Mouse (Mus musculus) limb, embryonic 10.5 days (tissue): ENCODE measurements around the gene Asap3. TPM values are rescaled to one million over a fixed set of nuclear protein-coding genes. Genes with fewer than 3 reads are reported as not detected.
A peak's percentile ranks its signal among the peaks of the same experiment; 100 is the strongest.

ENCODE experiments used
- DNase-seq: peaks from one replicate; pipeline ENCODE4 v3.0.0-alpha.2; 2017; ENCODE audit warnings: low spot score
- H3K27ac ChIP-seq: fragments of 300-500 bp; sonication (generic); 2 replicates; pipeline ENCODE4 v1.5.1; 2016; ENCODE audit warnings: mild to moderate bottlenecking
- H3K27me3 ChIP-seq: fragments of 300-500 bp; sonication (generic); 2 replicates; pipeline ENCODE4 v1.6.1; 2016; ENCODE audit warnings: low read depth, mild to moderate bottlenecking; ENCODE audit not compliant: poor library complexity, severe bottlenecking
- H3K36me3 ChIP-seq: fragments of 300-500 bp; sonication (generic); 2 replicates; pipeline ENCODE4 v1.6.1; 2016; ENCODE audit warnings: mild to moderate bottlenecking, moderate library complexity
- H3K4me1 ChIP-seq: fragments of 300-500 bp; sonication (generic); 2 replicates; pipeline ENCODE4 v1.6.1; 2016
- H3K4me3 ChIP-seq: fragments of 300-500 bp; sonication (generic); 2 replicates; pipeline ENCODE4 v1.5.1; 2016; ENCODE audit warnings: mild to moderate bottlenecking, moderate library complexity
- H3K9me3 ChIP-seq: fragments of 300-500 bp; sonication (generic); replicated peaks from 2 replicates; pipeline ENCODE4 v1.6.1; 2016; ENCODE audit warnings: mild to moderate bottlenecking
- WGBS: fragments of 180-500 bp; shearing (Covaris S2); methylation state at CpG from one replicate; pipeline ENCODE4 v1.1.7; 2016; 5-methylcytosine and 5-hydroxymethylcytosine counted together
- polyA plus RNA-seq: library from polyadenylated mRNA; unstranded; fragments of >200 nt; fragmentation: Nextera tagmentation; extraction: Ambion mirVana; gene quantifications from 2 replicates; pipeline ENCODE4 v1.2.1, GENCODE M21; 2016

The Asap3 gene
- polyA plus RNA-seq, 1 experiment from 2014 or later, result 3.7 TPM

DNA sequence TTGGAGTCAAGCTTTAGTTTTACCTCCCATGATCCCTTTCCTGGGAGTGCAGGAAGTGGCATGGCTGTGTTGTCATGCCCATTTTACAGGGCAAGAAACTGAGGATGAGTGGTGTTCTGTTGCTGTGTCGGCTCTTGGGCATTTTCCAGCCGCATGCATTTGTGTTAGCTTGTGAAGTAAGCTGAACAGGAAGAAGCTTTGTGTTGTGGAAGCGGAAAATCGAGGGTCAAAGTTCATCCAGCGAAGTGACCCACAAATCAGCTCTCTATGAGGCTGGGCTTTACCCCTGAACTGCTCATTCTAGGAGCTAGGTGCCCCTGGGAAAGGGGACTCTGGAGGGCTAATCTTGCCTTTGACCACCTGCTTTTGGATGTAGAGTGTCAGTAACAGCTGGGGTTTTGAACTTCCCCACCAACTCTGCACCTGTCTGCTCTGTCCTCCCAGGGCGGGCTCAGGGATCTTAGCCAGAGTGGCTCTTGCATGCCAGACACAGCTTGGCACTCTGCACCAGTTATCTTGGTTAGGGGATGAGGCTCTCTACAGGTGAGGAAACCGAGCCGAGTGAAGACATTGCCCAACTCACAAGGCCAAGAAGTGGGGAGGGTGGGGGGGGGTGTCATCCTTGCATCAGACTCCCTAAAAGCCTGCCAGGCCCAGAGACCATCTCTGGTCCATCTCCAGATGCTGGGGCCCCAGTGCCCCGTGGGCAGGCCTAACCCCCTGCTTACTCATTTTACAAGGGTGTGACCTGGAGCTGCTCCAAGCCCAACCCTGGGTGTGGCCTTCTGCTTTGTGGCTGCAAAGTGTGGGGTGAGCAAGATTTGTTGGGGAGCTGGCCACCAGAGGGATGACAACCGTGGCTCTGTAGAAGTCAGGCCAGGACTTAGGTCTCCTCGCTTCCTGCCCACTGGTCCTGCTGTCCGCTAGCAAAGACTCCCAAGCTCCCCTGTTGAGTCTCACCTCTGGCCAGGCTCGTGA, 31.7 kb upstream of the Asap3 start:
- 76% methylated on average over 13 of the region's 13 CpGs for WGBS
- peaks cover 16% of the 10 kb centered on the region; the same call in 1 of the 2 replicates for H3K36me3 ChIP-seq
- no peaks in the 10 kb centered on the region for H3K9me3 ChIP-seq
- H3K4me1 ChIP-seq, result peaks cover 69% of the 10 kb centered on the region
- peak overlapping the region; percentile 30 for H3K27ac ChIP-seq
- no peaks in the 10 kb centered on the region for H3K27me3 ChIP-seq
- DNase-seq, result no peak
- H3K4me3 ChIP-seq, result peak overlapping the region; percentile 69

DNA sequence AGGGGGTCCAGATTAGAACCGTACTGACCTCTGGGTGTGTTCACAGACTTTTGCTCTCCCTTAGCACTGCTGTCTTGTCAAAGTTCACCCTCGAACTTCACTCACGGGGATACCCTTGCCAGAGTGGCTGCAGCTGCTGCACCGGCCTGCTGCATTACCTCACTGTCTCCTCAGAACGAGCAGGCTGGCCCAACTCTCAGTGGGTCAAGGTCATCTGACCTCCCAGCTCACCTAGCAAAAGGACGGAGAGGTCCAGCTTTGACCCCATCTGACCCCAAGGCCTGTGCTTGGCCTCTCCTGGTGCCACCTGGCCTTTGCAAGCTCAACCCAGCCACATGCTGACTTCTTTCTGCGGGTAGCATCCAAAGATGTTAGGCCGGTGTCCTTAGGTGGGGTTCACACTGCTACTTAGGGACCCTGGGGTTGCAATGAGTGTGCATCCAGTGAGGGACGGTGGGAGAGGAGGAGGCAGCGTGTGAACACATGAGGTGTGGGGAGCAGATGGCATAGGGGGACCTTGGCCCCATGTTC, 30.1 kb upstream of the Asap3 start:
- Histone ChIP-seq H3K36me3 (peaks cover 22% of the 10 kb centered on the region; the same call in 1 of the 2 replicates), H3K4me1 (peaks cover 81% of the 10 kb centered on the region), H3K9me3 (no peaks in the 10 kb centered on the region), H3K27me3 (0 out of 2 replicates have a peak, but pooled peaks cover 6% of the 10 kb centered on the region), H3K4me3 (no peak overlapping the region), H3K27ac (0 out of 2 replicates have a peak overlapping the region, but pooled peaks have one; percentile 10)
- no peak for DNase-seq
- 75% methylated on average over 10 of the region's 10 CpGs for WGBS

DNA sequence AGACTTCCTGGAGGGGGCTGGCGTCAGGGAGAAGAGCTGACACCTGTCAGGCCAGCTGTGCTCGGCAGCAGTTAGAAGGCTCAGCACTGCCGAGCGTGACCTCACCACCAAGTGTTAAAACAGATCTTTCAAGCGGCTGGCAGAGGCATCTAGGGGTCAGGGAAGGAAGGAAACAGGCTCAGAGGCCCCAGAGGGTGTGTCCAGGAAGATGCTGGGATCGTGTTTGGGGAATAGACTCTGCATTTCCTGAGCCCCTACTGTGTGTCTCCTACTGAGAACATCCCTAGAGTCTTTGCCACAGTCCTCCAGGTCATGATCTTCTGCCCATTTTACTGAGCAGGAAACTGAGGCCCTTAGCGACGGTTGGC, 28.9 kb upstream of the Asap3 start:
- Histone ChIP-seq H3K4me3 (no peak overlapping the region), H3K27ac (peak overlapping the region; percentile 56; the same call in 1 of the 2 replicates), H3K27me3 (0 out of 2 replicates have a peak, but pooled peaks cover 8% of the 10 kb centered on the region), H3K36me3 (peaks cover 22% of the 10 kb centered on the region; the same call in 1 of the 2 replicates), H3K4me1 (peaks cover 81% of the 10 kb centered on the region), H3K9me3 (no peaks in the 10 kb centered on the region)
- DNase-seq, result no peak
- 41% methylated on average over 8 of the region's 8 CpGs for WGBS

DNA sequence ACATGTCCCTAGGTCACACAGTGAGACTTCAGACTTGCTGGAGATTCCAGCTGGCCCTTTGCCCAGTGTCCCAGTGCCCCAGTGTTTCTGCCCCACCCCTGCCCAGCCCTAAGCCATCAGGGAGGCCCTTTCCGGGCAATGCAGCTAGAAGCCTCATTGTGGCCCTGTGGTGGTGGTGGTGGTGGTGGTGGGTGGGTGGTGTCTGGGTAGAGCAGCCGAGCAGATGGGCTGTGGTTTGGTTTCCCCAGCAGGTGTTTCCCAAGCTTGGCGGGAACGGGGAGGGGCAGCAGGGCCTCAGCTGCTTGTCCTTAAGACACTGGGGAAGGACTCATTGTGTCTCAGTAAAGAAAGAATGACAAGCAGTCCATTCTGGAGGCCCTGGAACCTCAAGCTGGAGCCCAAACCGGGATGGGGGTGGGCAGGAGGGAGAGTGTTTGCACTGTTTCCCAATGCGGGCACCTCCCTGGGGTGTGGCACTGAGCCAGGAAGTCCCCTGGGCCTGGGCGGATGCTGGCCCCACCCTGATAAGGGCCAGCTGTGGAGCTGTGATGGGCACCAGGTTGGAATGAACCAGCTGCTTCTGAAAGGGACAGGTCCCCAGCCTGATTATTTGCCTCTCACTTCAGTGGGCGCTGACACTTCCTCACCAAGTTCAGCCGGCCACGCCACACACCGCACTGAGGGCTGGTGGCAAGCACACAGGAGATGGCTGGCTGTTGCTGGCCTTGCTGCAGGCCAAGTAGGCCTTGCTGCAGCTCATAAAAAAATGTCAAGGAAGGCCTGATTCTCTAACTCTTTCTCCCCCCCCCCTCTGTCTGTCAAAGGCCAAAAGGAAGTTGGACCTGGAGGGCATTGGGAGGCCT, 28.3 kb upstream of the Asap3 start:
- Histone ChIP-seq H3K36me3 (peaks cover 24% of the 10 kb centered on the region; the same call in 1 of the 2 replicates), H3K4me1 (peaks cover 76% of the 10 kb centered on the region), H3K4me3 (0 out of 2 replicates have a peak overlapping the region, but pooled peaks have one; percentile 3), H3K9me3 (no peaks in the 10 kb centered on the region), H3K27ac (peak overlapping the region; percentile 56; the same call in 1 of the 2 replicates), H3K27me3 (0 out of 2 replicates have a peak, but pooled peaks cover 8% of the 10 kb centered on the region)
- WGBS, result 79% methylated on average over 11 of the region's 11 CpGs
- no peak for DNase-seq

DNA sequence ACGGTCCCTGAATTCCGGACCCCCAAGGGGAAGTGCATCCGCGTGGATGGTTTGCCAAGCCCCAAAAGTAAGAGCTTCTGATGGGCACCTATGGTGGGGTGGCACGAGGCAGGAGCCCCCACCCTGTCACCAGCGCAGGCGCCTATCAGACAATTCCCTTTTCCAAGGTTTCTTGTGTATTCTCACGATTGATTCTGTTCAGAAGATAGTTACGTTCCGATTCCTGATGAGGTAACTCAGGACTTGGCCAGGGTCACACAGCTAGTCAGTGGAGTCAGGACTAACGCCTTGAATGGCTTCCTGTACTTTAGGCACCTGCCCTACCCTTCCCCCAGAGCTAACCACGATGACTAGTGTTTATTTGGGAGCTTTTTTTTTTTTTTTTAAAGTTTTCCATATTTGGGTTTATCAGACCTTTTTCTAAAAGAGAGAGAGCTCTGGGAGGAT, 27.7 kb upstream of the Asap3 start:
- 88% methylated on average over 12 of the region's 12 CpGs for WGBS
- H3K36me3 ChIP-seq, result peaks cover 24% of the 10 kb centered on the region; the same call in 1 of the 2 replicates
- DNase-seq, result no peak

DNA sequence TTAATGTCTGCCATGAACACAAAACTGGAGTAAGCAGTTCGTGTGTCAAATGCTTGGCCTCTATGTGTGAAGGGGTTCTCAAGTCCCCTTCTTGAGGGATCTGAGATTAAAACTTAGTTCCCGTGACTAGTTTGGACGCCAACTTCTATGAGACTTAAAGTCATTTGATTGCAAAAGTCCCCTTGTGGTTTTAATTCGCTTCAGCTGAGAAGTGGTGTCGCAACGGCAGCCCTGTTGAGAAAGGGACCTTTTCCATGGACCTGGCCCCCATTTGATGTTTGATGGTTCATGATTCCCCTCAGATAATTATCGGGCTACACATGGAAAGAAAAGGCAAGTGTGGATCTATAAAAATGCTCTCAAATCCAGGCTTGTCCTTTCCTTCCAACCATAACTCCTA, 26.7 kb upstream of the Asap3 start:
- no peak for DNase-seq
- 88% methylated on average over 7 of the region's 7 CpGs for WGBS
- no peak overlapping the region for H3K27ac ChIP-seq
- H3K4me3 ChIP-seq, result no peak overlapping the region
- H3K4me1 ChIP-seq, result peaks cover 60% of the 10 kb centered on the region
- no peaks in the 10 kb centered on the region for H3K9me3 ChIP-seq
- 0 out of 2 replicates have a peak, but pooled peaks cover 8% of the 10 kb centered on the region for H3K27me3 ChIP-seq
- H3K36me3 ChIP-seq, result peaks cover 31% of the 10 kb centered on the region

More for the DNA sequence above, 27.7 kb upstream of the Asap3 start:
- no peaks in the 10 kb centered on the region for H3K9me3 ChIP-seq
- 0 out of 2 replicates have a peak overlapping the region, but pooled peaks have one; percentile 3 for H3K4me3 ChIP-seq
- peaks cover 70% of the 10 kb centered on the region for H3K4me1 ChIP-seq
- 0 out of 2 replicates have a peak, but pooled peaks cover 8% of the 10 kb centered on the region for H3K27me3 ChIP-seq
- H3K27ac ChIP-seq, result peak overlapping the region; percentile 56; the same call in 1 of the 2 replicates

DNA sequence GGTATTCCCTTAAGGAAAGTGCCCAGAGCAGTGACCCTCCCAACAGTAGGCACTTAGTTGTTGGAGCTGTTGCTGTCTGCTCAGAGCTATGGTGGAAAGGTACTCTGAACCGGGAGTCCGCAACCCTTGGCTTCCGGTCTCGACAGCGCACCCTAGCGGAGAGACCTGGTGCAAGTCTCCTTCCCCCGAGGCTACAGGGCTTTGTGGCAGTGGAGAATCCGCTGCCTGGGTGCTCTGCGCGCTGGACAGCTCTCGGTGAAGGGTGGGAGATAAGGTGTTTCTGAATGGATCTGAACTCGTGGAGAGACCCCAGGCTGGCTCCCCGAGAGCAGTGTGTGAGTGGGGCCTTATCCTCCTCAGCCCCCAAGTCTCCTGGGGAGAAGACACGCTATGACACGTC, 26.2 kb upstream of the Asap3 start:
- WGBS, result 2% methylated on average over 15 of the region's 15 CpGs
- peak; percentile 95 for DNase-seq
- Histone ChIP-seq H3K27ac (peak overlapping the region; percentile 64), H3K9me3 (no peaks in the 10 kb centered on the region), H3K4me1 (peaks cover 55% of the 10 kb centered on the region), H3K36me3 (peaks cover 29% of the 10 kb centered on the region), H3K27me3 (0 out of 2 replicates have a peak, but pooled peaks cover 8% of the 10 kb centered on the region), H3K4me3 (peak overlapping the region; percentile 46)

DNA sequence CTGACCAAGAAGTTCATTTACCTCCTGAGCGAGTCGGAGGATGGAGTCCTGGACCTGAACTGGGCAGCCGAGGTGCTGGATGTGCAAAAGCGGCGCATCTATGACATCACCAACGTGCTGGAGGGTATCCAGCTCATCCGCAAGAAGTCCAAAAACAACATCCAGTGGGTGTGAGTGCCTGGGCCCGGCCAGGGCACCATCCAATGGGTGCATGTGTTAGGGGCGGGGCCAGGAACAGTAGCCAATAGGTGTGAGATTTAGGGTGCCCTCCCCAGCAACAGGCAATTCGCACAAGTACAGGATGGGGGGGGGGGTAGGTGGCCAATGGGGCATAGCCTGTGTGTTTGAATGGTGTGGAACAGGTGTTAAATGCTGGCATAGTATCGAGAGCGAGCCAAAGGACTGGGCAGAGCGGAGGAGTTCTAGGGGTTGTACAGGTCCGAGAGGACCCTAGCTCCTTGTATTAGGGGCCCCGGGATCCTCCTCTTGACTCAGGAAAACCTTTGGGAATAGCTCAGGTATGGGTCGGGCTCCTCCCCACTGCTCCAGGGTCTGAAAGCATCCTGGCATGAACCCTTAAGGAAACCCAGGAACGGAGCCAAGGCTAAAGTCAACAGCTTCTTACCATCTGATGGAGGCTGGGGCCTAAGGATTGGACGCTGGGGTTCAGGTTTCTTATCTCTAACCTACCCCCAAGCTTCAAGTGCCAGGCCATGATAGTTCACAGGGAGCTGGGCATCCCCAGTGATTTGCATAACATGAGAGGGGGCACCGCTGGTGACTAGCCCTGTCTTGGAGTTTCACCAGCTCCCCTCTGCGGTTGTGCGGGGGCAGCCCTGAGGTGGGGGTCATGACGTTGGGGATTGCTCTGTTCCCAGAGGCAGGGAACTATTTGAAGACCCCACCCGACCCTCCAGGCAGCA, 25.5 kb upstream of the Asap3 start:
- Histone ChIP-seq H3K4me1 (peaks cover 48% of the 10 kb centered on the region), H3K27ac (peak overlapping the region; percentile 64), H3K9me3 (no peaks in the 10 kb centered on the region), H3K36me3 (peaks cover 31% of the 10 kb centered on the region), H3K4me3 (peak overlapping the region; percentile 46), H3K27me3 (0 out of 2 replicates have a peak, but pooled peaks cover 8% of the 10 kb centered on the region)
- WGBS, result 8% methylated on average over 23 of the region's 23 CpGs
- DNase-seq, result peak; percentile 59

DNA sequence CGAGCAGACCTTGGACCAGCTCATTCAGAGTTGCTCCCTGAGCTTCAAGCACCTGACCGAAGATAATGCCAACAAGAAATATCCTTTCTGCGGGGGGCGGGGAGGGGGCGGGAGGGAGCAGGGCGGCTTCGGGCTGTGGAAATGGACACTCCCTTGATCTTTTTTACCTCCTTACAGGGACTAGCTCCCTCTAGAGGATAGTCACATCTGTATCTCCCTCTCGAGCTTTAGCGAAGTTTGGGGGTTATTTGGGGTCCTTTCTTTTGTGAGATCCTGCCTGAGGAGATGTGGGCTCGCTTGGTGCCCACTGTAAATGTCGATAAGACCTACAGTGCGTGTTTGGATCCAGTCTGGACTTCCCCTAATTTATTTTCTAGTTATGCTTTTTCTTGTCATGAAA, 24.8 kb upstream of the Asap3 start:
- H3K27me3 ChIP-seq, result 0 out of 2 replicates have a peak, but pooled peaks cover 8% of the 10 kb centered on the region
- no peak overlapping the region for H3K27ac ChIP-seq
- no peaks in the 10 kb centered on the region for H3K9me3 ChIP-seq
- 19% methylated on average over 12 of the region's 12 CpGs for WGBS
- 0 out of 2 replicates have a peak overlapping the region, but pooled peaks have one; percentile 46 for H3K4me3 ChIP-seq
- peaks cover 35% of the 10 kb centered on the region for H3K36me3 ChIP-seq
- DNase-seq, result no peak
- H3K4me1 ChIP-seq, result peaks cover 41% of the 10 kb centered on the region

DNA sequence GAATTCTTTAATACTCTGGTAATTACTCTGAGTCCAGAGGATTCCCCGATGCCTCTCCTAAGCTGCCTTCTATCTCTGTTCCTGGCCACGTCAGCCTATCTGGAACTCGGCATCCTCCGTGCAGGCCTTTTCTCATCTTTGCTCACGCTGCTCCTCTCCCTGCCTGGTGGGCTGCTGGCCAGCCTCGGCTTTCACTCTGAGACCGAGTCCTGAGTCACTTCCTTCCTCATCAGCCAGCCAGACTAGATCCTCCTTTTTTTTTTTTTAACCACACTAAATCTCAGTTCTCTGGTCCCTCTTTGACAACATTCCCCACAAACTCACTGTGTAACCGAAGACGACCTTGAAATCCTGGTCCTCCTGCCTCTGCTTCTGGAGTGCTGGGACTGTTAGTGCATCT, 20.8 kb upstream of the Asap3 start:
- WGBS, result 87% methylated on average over 9 of the region's 9 CpGs
- Histone ChIP-seq H3K27ac (no peak overlapping the region), H3K27me3 (0 out of 2 replicates have a peak, but pooled peaks cover 8% of the 10 kb centered on the region), H3K9me3 (no peaks in the 10 kb centered on the region), H3K4me1 (peaks cover 11% of the 10 kb centered on the region), H3K36me3 (peaks cover 59% of the 10 kb centered on the region), H3K4me3 (no peak overlapping the region)
- DNase-seq, result no peak

DNA sequence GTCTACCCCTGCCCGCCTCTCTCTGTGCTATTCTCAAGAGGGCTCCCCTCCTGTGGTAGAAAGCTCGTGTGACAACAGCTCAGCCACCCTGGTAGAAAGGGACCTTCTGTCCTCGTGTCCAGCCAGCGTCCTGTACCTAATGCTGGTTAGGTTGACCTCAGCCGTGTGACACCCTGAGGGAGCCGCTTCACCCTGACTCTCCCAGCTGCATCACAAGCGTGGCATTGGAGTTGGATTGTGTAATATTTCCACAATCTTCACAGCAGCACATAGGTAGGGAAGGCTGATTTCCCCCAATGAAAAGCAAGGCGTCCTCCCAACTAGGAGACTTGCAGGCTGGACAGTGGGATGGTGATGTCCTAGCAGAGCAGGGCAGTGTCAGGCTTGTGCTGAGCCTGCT, 19.9 kb upstream of the Asap3 start:
- DNase-seq, result no peak
- H3K4me3 ChIP-seq, result no peak overlapping the region
- H3K4me1 ChIP-seq, result peaks cover 2% of the 10 kb centered on the region
- peaks cover 63% of the 10 kb centered on the region for H3K36me3 ChIP-seq
- no peaks in the 10 kb centered on the region for H3K9me3 ChIP-seq
- no peaks in the 10 kb centered on the region for H3K27me3 ChIP-seq
- WGBS, result 83% methylated on average over 8 of the region's 8 CpGs
- no peak overlapping the region for H3K27ac ChIP-seq
